Mouse (Mus musculus) liver, adult (tissue): ENCODE results near the gene Gpnmb.

ENCODE experiments used
- GATA4 ChIP-seq: IDR thresholded peaks from 2 replicates; pipeline ENCODE4 v1.6.1; 2014; ENCODE audit warnings: mild to moderate bottlenecking, low read length; ENCODE audit not compliant: insufficient replicate concordance

Gene Gpnmb

GRCm38 (mm10) chr6:49021141-49022012 is 15.0 kb upstream of the Gpnmb start:
- no peak for TF ChIP-seq GATA4

GRCm38 (mm10) chr6:49022384-49022783 is 14.0 kb upstream of the Gpnmb start:
- no peak for TF ChIP-seq GATA4

GRCm38 (mm10) chr6:49023315-49023714 is 13.0 kb upstream of the Gpnmb start:
- TF ChIP-seq GATA4: no peak

GRCm38 (mm10) chr6:49025290-49025689 is 11.1 kb upstream of the Gpnmb start:
- no peak for TF ChIP-seq GATA4

DNA sequence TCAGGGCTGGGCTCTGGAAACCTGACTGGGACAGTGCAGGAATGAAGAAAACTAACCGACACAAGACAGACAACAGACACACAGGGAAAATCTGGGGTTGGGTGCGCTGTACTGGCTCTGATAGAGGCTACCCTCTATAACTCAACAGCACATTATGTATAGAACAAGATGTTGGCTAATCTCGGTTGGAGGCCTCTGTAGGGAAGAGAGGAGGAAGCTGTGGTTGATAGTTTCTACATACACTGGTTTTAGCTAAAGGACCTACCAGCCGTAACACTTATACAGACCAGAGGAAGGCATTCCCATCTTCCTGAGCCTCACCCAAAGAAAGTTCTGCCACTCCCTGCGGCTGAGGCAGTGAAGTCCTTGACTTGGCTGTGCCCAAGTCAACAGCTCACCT is 9.8 kb upstream of the Gpnmb start:
- no peak for TF ChIP-seq GATA4

- no peak for TF ChIP-seq GATA4
These were observed 8.3 kb upstream of the Gpnmb start for GRCm38 (mm10) chr6:49028019-49028418.

GRCm38 (mm10) chr6:49028708-49029107 is 7.6 kb upstream of the Gpnmb start:
- TF ChIP-seq GATA4: no peak

DNA sequence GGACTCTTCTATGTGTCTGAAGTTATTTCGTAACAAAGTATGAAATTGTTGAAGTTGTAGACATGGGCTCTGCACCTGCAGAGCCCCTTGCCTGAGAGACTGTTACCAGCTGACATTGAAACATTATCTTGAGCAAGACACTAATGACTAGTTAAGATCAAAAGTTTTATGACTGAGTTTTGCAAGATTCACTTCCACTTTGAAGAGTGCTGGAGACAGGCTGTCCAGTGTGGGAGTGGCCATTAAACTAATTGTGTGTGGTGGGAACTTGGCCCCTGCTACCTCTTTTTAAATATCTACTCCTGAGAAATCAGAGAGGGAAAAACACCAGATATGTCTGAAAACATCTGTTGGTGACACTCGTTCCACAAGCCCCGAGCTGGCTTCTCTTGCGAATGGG is 5.1 kb upstream of the Gpnmb start:
- TF ChIP-seq GATA4: no peak

DNA sequence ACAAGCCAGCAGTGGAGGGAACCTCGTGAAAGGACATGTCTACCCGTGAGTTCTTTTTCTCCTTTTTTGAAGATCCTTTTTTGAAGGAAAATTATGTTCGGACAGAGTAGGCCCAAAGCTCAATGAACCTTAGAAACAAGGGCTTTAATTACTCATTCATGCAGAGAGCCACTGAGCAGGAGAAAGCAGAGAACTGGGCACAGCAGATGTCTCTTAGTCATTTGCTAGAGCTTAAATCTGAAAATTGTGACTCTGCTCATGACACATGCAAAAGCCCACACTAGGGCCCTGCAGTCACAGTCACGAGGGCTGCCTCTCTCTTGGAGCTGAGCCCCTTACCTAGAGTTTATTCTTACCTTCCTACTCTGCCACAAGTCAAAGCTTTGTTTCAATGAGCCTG is 3.6 kb upstream of the Gpnmb start:
- no peak for TF ChIP-seq GATA4

DNA sequence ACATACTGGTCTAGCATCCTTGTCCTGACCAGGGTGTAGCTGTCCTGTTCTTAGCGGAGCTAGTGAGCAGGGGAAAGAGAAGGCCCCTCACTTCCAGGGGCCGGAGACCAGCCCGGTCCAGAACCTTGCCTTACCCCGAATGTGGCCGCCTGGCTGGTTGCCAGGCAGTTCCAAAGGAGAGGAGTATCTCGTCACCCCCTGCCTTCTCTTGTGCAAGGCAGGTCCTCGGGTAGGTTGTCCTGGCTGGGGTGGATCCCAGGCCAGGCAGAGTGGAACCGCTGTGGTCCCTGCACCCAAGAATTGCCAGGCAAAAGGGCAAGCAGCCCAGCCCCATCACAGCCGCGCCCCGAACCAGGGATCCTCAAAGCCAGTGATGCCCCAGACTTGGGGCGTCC is 919 bp downstream of the Gpnmb start:
- no peak for TF ChIP-seq GATA4

DNA sequence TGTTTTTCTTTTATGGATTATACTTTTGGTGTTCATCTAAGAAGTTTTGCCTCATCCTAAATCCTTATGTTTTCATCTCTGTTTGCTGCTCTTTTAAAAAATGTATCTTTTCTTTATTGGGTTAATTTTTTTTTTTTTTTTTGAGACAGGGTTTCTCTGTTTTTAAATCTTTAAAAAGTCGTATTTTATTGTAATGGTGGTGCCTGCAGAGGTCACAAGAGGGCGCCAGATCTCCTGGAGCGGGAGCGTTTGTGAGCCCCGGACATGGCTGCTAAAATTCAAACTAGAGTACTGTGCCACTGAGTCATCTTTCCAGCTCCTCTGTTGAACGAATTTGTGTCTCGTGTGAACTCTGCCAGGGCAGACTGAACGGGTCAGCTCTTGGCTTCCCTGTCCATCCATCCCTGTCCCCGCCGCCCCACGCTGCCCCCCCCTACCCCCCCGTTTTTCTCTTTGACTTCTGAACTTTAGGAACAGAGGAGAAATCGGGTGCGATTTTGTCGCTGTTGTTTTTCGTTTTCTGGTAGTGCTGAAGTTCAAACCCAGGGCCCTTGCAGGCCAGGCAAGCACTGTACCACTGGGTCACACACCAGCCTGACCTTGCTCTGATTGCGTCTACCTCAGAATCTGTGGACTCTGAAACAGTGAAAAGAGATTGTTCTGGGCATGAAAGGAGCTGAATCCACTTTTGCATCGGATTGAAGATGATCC is 3.3 kb downstream of the Gpnmb start:
- no peak for TF ChIP-seq GATA4

GRCm38 (mm10) chr6:49046502-49046901 is 10.2 kb downstream of the Gpnmb start:
- no peak for TF ChIP-seq GATA4

DNA sequence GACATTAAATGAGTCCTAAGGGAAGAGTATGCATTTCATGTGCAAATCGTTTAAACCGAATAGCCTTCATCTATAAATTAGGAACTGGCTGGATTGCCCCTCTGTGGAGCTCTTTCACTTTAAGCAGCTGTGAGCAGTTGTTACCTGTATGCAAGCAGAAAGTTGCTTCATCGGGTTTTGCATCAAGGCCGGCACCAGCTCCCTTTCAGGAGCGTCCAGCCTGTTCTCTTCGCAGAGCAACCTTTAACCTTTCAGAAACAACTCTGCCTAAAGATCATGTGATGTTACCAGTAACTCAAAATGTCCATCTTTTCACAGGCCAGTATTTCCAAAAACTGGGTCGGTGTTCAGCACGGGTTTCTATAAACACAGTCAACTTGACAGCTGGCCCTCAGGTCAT is 10.6 kb downstream of the Gpnmb start:
- TF ChIP-seq GATA4: no peak

- no peak for TF ChIP-seq GATA4
These were observed 11.5 kb downstream of the Gpnmb start for GRCm38 (mm10) chr6:49047848-49048247.

- no peak for TF ChIP-seq GATA4
These were observed 12.0 kb downstream of the Gpnmb start for GRCm38 (mm10) chr6:49048395-49048794.

- no peak for TF ChIP-seq GATA4
These were observed 14.5 kb downstream of the Gpnmb start for GRCm38 (mm10) chr6:49050677-49051410.
